Mouse (Mus musculus): ENCODE results near the gene Crcp. TPM values are rescaled to one million over a fixed set of nuclear protein-coding genes. Genes with fewer than 3 reads are reported as not detected.
"Not testable (repeated sequence)": the region's sequence is repeated elsewhere in the genome, so short reads cannot be mapped to it uniquely, and the experiment has no call there.

Gene Crcp
- polyA plus RNA-seq, 1 experiment from 2014 or later, result 66.5 TPM

- 75% methylated on average over 5 of the region's 5 CpGs for WGBS
These were observed 2.0 kb upstream of the Crcp start for GRCm38 (mm10) chr5:130027134-130027533.

GRCm38 (mm10) chr5:130027696-130028095 is 1.4 kb upstream of the Crcp start:
- no peak for ATAC-seq (ENCODE audit: low FRiP score, low read depth)
- Histone ChIP-seq H3K27ac (replicated peaks) (no peak overlapping the region), H3K9ac (replicated peaks) (no peak overlapping the region), H3K4me1 (peaks cover 6% of the 10 kb centered on the region), H3K4me3 (no peak overlapping the region), H3K27me3 (peaks cover 14% of the 10 kb centered on the region; the same call in 1 of the 2 replicates), H3K4me2 (replicated peaks) (no peak overlapping the region), H3K9me3 (no peaks in the 10 kb centered on the region), H3K36me3 (no peaks in the 10 kb centered on the region)
- 86% methylated on average over 7 of the region's 7 CpGs for WGBS

More at GRCm38 (mm10) chr5:130027134-130027533, 2.0 kb upstream of the Crcp start:
- H3K9me3 ChIP-seq, result no peaks in the 10 kb centered on the region
- no peak overlapping the region for H3K9ac ChIP-seq (replicated peaks)
- H3K27ac ChIP-seq (replicated peaks), result no peak overlapping the region
- H3K4me2 ChIP-seq (replicated peaks), result no peak overlapping the region
- ATAC-seq (ENCODE audit: low FRiP score, low read depth), result no peak
- peaks cover 6% of the 10 kb centered on the region for H3K4me1 ChIP-seq
- H3K36me3 ChIP-seq, result no peaks in the 10 kb centered on the region
- peaks cover 14% of the 10 kb centered on the region; the same call in 1 of the 2 replicates for H3K27me3 ChIP-seq
- no peak overlapping the region for H3K4me3 ChIP-seq

GRCm38 (mm10) chr5:130031410-130032390 is 2.6 kb downstream of the Crcp start:
- Histone ChIP-seq H3K4me1 (peaks cover 3% of the 10 kb centered on the region), H3K4me2 (replicated peaks) (no peak overlapping the region), H3K9ac (replicated peaks) (no peak overlapping the region), H3K9me3 (no peaks in the 10 kb centered on the region), H3K36me3 (peaks cover 8% of the 10 kb centered on the region; the same call in 1 of the 2 replicates), H3K27me3 (peaks cover 6% of the 10 kb centered on the region; the same call in 1 of the 2 replicates), H3K4me3 (no peak overlapping the region), H3K27ac (replicated peaks) (no peak overlapping the region)
- WGBS, result 96% methylated on average over 19 of the region's 19 CpGs
- no peak for ATAC-seq (ENCODE audit: low FRiP score, low read depth)

GRCm38 (mm10) chr5:130033869-130034268 is 4.8 kb downstream of the Crcp start:
- no peak overlapping the region for H3K4me2 ChIP-seq (replicated peaks)
- H3K27ac ChIP-seq (replicated peaks), result no peak overlapping the region
- no peaks in the 10 kb centered on the region for H3K9me3 ChIP-seq
- no peak for ATAC-seq (ENCODE audit: low FRiP score, low read depth)
- peaks cover 3% of the 10 kb centered on the region for H3K4me1 ChIP-seq
- WGBS, result 82% methylated on average over 2 of the region's 2 CpGs
- no peak overlapping the region for H3K4me3 ChIP-seq
- H3K36me3 ChIP-seq, result peaks cover 23% of the 10 kb centered on the region
- H3K27me3 ChIP-seq, result no peaks in the 10 kb centered on the region
- 0 out of 2 replicates have a peak overlapping the region, but pooled peaks have one; percentile 20 for H3K9ac ChIP-seq (replicated peaks)

GRCm38 (mm10) chr5:130036300-130036699 is 7.2 kb downstream of the Crcp start:
- WGBS, result 63% methylated on average over 2 of the region's 2 CpGs

GRCm38 (mm10) chr5:130037752-130038455 is 8.8 kb downstream of the Crcp start:
- Histone ChIP-seq H3K4me3 (no peak overlapping the region), H3K4me1 (no peaks in the 10 kb centered on the region), H3K36me3 (peaks cover 56% of the 10 kb centered on the region), H3K27me3 (no peaks in the 10 kb centered on the region), H3K4me2 (replicated peaks) (no peak overlapping the region), H3K9me3 (no peaks in the 10 kb centered on the region), H3K9ac (replicated peaks) (no peak overlapping the region), H3K27ac (replicated peaks) (no peak overlapping the region)
- ATAC-seq (ENCODE audit: low FRiP score, low read depth), result no peak
- WGBS, result 62% methylated on average over 19 of the region's 19 CpGs

More at GRCm38 (mm10) chr5:130036300-130036699, 7.2 kb downstream of the Crcp start:
- ATAC-seq (ENCODE audit: low FRiP score, low read depth); H3K4me1 ChIP-seq; H3K27me3 ChIP-seq; H3K4me3 ChIP-seq; H3K27ac ChIP-seq (replicated peaks); H3K9ac ChIP-seq (replicated peaks); H3K9me3 ChIP-seq; H3K4me2 ChIP-seq (replicated peaks): not testable (repeated sequence)
- peaks cover 40% of the 10 kb centered on the region for H3K36me3 ChIP-seq

GRCm38 (mm10) chr5:130040797-130041196 is 11.7 kb downstream of the Crcp start:
- Histone ChIP-seq H3K36me3 (peaks cover 72% of the 10 kb centered on the region), H3K27me3 (no peaks in the 10 kb centered on the region), H3K27ac (replicated peaks) (no peak overlapping the region), H3K4me3 (no peak overlapping the region), H3K4me2 (replicated peaks) (no peak overlapping the region), H3K4me1 (no peaks in the 10 kb centered on the region), H3K9me3 (no peaks in the 10 kb centered on the region), H3K9ac (replicated peaks) (no peak overlapping the region)
- 93% methylated on average over 4 of the region's 4 CpGs for WGBS
- no peak for ATAC-seq (ENCODE audit: low FRiP score, low read depth)

- Histone ChIP-seq H3K4me2 (replicated peaks) (no peak overlapping the region), H3K4me3 (no peak overlapping the region), H3K9me3 (no peaks in the 10 kb centered on the region), H3K27me3 (no peaks in the 10 kb centered on the region), H3K27ac (replicated peaks) (no peak overlapping the region), H3K9ac (replicated peaks) (no peak overlapping the region), H3K4me1 (no peaks in the 10 kb centered on the region), H3K36me3 (peaks cover 75% of the 10 kb centered on the region)
- ATAC-seq (ENCODE audit: low FRiP score, low read depth), result no peak
- WGBS, result 90% methylated on average over 4 of the region's 4 CpGs
These were observed 12.2 kb downstream of the Crcp start for GRCm38 (mm10) chr5:130041262-130041661.

- no peak overlapping the region for H3K27ac ChIP-seq (replicated peaks)
- no peaks in the 10 kb centered on the region for H3K9me3 ChIP-seq
- H3K4me3 ChIP-seq, result no peak overlapping the region
- H3K9ac ChIP-seq (replicated peaks), result no peak overlapping the region
- H3K4me2 ChIP-seq (replicated peaks), result no peak overlapping the region
- no peak for ATAC-seq (ENCODE audit: low FRiP score, low read depth)
- no peaks in the 10 kb centered on the region for H3K27me3 ChIP-seq
- peaks cover 76% of the 10 kb centered on the region for H3K36me3 ChIP-seq
- H3K4me1 ChIP-seq, result no peaks in the 10 kb centered on the region
- WGBS, result 88% methylated on average over 3 of the region's 3 CpGs
These were observed 14.7 kb downstream of the Crcp start for GRCm38 (mm10) chr5:130043741-130044140.

- Histone ChIP-seq H3K36me3 (peaks cover 81% of the 10 kb centered on the region), H3K9me3 (no peaks in the 10 kb centered on the region), H3K27ac (replicated peaks) (no peak overlapping the region), H3K27me3 (no peaks in the 10 kb centered on the region), H3K9ac (replicated peaks) (no peak overlapping the region), H3K4me2 (replicated peaks) (no peak overlapping the region), H3K4me3 (no peak overlapping the region), H3K4me1 (no peaks in the 10 kb centered on the region)
- ATAC-seq (ENCODE audit: low FRiP score, low read depth), result no peak
- WGBS, result 81% methylated on average over 7 of the region's 7 CpGs
These were observed 15.2 kb downstream of the Crcp start for GRCm38 (mm10) chr5:130044201-130044695.

- 77% methylated on average over 7 of the region's 7 CpGs for WGBS
- no peak for ATAC-seq (ENCODE audit: low FRiP score, low read depth)
- H3K27ac ChIP-seq (replicated peaks), result no peak overlapping the region
- H3K9me3 ChIP-seq, result no peaks in the 10 kb centered on the region
- H3K4me2 ChIP-seq (replicated peaks), result no peak overlapping the region
- H3K36me3 ChIP-seq, result peaks cover 79% of the 10 kb centered on the region
- H3K4me3 ChIP-seq, result no peak overlapping the region
- no peak overlapping the region for H3K9ac ChIP-seq (replicated peaks)
- H3K27me3 ChIP-seq, result no peaks in the 10 kb centered on the region
- peaks cover 5% of the 10 kb centered on the region; the same call in 1 of the 2 replicates for H3K4me1 ChIP-seq
These were observed 17.0 kb downstream of the Crcp start for GRCm38 (mm10) chr5:130046100-130046499.

- no peaks in the 10 kb centered on the region for H3K27me3 ChIP-seq
- 90% methylated on average over 10 of the region's 10 CpGs for WGBS
- no peak overlapping the region for H3K4me3 ChIP-seq
- no peak overlapping the region for H3K9ac ChIP-seq (replicated peaks)
- peaks cover 5% of the 10 kb centered on the region; the same call in 1 of the 2 replicates for H3K4me1 ChIP-seq
- H3K4me2 ChIP-seq (replicated peaks), result no peak overlapping the region
- H3K27ac ChIP-seq (replicated peaks), result no peak overlapping the region
- peaks cover 78% of the 10 kb centered on the region for H3K36me3 ChIP-seq
- H3K9me3 ChIP-seq, result no peaks in the 10 kb centered on the region
- no peak for ATAC-seq (ENCODE audit: low FRiP score, low read depth)
These were observed 17.5 kb downstream of the Crcp start for GRCm38 (mm10) chr5:130046589-130046988.

Measured in midbrain, embryonic 12.5 days (tissue).